Mouse (Mus musculus) frontal cortex, adult (tissue): ENCODE data around the gene Rpl13a.
"Not testable (repeated sequence)": the region's sequence is repeated elsewhere in the genome, so short reads cannot be mapped to it uniquely, and the experiment has no call there.

Source experiments
- ATAC-seq: cut with Nextera tagmentation; 2 replicates; pipeline ENCODE4 v1.9.2; 2017; ENCODE audit warnings: mild to moderate bottlenecking, moderate library complexity, mixed read lengths; ENCODE audit not compliant: low TSS enrichment

The Rpl13a gene

GRCm38 (mm10) chr7:45118336-45118735 is 10.2 kb downstream of the Rpl13a start:
- ATAC-seq = no peak

- no peak for ATAC-seq
Observed at GRCm38 (mm10) chr7:45117566-45117965, 11.0 kb downstream of the Rpl13a start.

- ATAC-seq = no peak
Observed at GRCm38 (mm10) chr7:45113476-45113875, 15.1 kb downstream of the Rpl13a start.

GRCm38 (mm10) chr7:45112529-45112928 is 16.0 kb downstream of the Rpl13a start:
- ATAC-seq = no peak

- ATAC-seq = no peak
Observed at GRCm38 (mm10) chr7:45111940-45112339, 16.6 kb downstream of the Rpl13a start.

- ATAC-seq = not testable (repeated sequence)
Observed at GRCm38 (mm10) chr7:45110089-45110488, 18.5 kb downstream of the Rpl13a start.

- ATAC-seq = no peak
Observed at GRCm38 (mm10) chr7:45107052-45107645, 21.4 kb downstream of the Rpl13a start.

- no peak for ATAC-seq
Observed at GRCm38 (mm10) chr7:45106441-45106840, 22.1 kb downstream of the Rpl13a start.

GRCm38 (mm10) chr7:45105491-45105890 is 23.1 kb downstream of the Rpl13a start:
- no peak for ATAC-seq

- ATAC-seq = no peak
Observed at GRCm38 (mm10) chr7:45104941-45105340, 23.6 kb downstream of the Rpl13a start.

- peak; percentile 38; the same call in 1 of the 2 replicates for ATAC-seq
Observed at GRCm38 (mm10) chr7:45103652-45104180, 24.8 kb downstream of the Rpl13a start, which contains the start of gene Fcgrt. Fcgrt (minus strand) TSS chr7:45103851.

GRCm38 (mm10) chr7:45102940-45103585 is 25.5 kb downstream of the Rpl13a start:
- no peak for ATAC-seq

GRCm38 (mm10) chr7:45102441-45102840 is 26.1 kb downstream of the Rpl13a start:
- no peak for ATAC-seq

GRCm38 (mm10) chr7:45100046-45100445 is 28.5 kb downstream of the Rpl13a start:
- ATAC-seq = no peak

- no peak for ATAC-seq
Observed at GRCm38 (mm10) chr7:45098541-45099240, 29.9 kb downstream of the Rpl13a start.

- ATAC-seq = no peak
Observed at GRCm38 (mm10) chr7:45097479-45097878, 31.1 kb downstream of the Rpl13a start.

- not testable (repeated sequence) for ATAC-seq
Observed at GRCm38 (mm10) chr7:45095965-45096364, 32.6 kb downstream of the Rpl13a start.

GRCm38 (mm10) chr7:45095367-45095766 is 33.2 kb downstream of the Rpl13a start:
- no peak for ATAC-seq

- ATAC-seq = no peak
Observed at GRCm38 (mm10) chr7:45094121-45094520, 34.4 kb downstream of the Rpl13a start.

GRCm38 (mm10) chr7:45093516-45093905 is 35.0 kb downstream of the Rpl13a start:
- ATAC-seq = no peak

- no peak for ATAC-seq
Observed at GRCm38 (mm10) chr7:45092828-45093515, 35.6 kb downstream of the Rpl13a start.

GRCm38 (mm10) chr7:45092048-45092447 is 36.5 kb downstream of the Rpl13a start, which contains the start of gene Rcn3:
Rcn3 (minus strand) TSS chr7:45092221.
- no peak for ATAC-seq
